Mouse (Mus musculus): Measurements from ENCODE around the gene Ephb1. TPM values are rescaled to one million over a fixed set of nuclear protein-coding genes. Genes with fewer than 3 reads are reported as not detected.

Gene Ephb1
- total and polyA plus RNA-seq, 2 experiments from 2014 or later: 34.9 to 48.6 TPM

DNA sequence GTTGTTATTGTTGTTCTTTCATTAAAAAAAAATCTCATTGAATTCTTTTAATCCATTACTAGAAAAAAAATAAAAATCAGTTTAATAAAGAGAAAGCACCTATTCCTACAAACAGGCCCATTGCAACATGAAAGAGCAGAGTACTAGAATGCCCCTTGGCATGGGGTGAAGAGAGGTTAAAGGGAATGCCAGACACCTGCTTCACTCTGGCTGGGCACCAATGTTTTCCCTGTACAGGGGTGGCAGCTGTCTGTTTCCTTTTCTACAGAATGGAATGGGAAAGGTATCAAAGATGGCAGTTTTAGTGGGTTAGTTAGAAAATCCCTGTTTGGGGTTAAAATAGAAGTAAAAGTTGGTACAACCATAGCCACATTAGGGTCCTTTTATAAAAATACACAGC, 224.0 kb downstream of the Ephb1 start:
- ATAC-seq (no peak), DNase-seq (no peak)
- no peak for TF ChIP-seq CTCF (IDR thresholded peaks at IDR 0.05; ENCODE audit: low read depth)
- Histone ChIP-seq H3K4me1 (ENCODE audit: insufficient read depth) (no peaks in the 10 kb centered on the region), H3K4me3 (ENCODE audit: low read depth, low read length) (no peak overlapping the region), H3K27me3 (ENCODE audit: insufficient read depth, low read length) (no peaks in the 10 kb centered on the region), H3K36me3 (ENCODE audit: insufficient read depth) (no peaks in the 10 kb centered on the region), H3K9ac (no peak overlapping the region), H3K27ac (ENCODE audit: low read depth, low read length) (no peak overlapping the region), H3K4me2 (ENCODE audit: low read depth) (no peak overlapping the region), H3K9me3 (ENCODE audit: low read length) (no peaks in the 10 kb centered on the region)

DNA sequence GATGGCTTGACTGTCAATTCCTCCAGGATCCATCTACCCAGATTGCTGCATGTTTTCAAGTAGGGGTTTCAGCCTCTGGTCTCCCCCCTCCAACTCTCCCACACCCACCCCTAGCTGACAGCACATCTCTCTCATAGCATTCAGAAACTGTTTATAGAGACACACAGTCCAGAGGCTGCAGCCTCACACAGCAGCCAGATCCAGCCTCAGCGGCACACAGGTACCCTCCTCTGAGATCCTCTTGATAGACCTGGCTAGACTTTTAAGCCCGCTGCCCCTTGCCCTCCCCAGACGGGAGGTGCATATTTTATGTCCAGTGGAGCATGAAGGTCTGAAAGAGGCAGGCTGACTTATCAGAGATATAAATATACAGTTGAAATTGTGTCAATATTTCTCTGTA, 228.0 kb downstream of the Ephb1 start:
- TF ChIP-seq CTCF (IDR thresholded peaks at IDR 0.05; ENCODE audit: low read depth): no peak
- H3K4me2 ChIP-seq (ENCODE audit: low read depth): no peak overlapping the region
- H3K27me3 ChIP-seq (ENCODE audit: insufficient read depth, low read length): no peaks in the 10 kb centered on the region
- H3K36me3 ChIP-seq (ENCODE audit: insufficient read depth): no peaks in the 10 kb centered on the region
- H3K4me1 ChIP-seq (ENCODE audit: insufficient read depth): no peaks in the 10 kb centered on the region
- no peak overlapping the region for H3K9ac ChIP-seq
- 57% methylated on average over 3 of the region's 3 CpGs for WGBS
- no peak overlapping the region for H3K4me3 ChIP-seq (ENCODE audit: low read depth, low read length)
- no peak overlapping the region for H3K27ac ChIP-seq (ENCODE audit: low read depth, low read length)
- no peak for DNase-seq
- H3K9me3 ChIP-seq (ENCODE audit: low read length): no peaks in the 10 kb centered on the region
- no peak for ATAC-seq

DNA sequence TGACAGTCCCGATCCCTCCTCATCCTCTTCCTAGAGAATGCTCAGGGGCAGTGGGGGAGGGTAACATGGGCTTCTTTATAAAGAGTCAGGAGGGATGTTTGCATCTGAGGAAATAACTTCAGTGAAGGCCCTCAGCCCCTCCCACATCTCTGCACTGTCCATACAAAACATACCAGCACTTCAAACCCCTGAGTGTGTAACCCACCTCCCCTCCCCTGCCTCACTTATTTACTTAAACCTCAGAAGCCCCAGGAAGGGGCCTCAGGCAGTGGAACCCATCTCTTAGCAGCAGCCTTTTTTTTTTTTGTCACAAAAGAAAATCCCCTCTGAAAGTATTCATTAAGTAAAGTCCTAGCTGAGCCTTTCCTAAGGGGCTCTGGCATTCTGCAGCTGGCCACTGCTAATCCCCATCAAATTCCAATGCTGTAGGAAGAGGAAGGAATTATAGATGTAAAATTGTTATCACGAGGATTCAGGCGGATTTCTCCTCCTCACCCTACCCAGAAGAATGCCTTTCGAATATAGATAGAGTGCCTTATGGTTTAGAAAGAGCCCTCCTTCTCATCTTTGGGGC, 231.5 kb downstream of the Ephb1 start:
- WGBS: 14% methylated on average over 4 of the region's 4 CpGs
- no peak for TF ChIP-seq CTCF (IDR thresholded peaks at IDR 0.05; ENCODE audit: low read depth)
- Histone ChIP-seq H3K27ac (ENCODE audit: low read depth, low read length) (no peak overlapping the region), H3K4me1 (ENCODE audit: insufficient read depth) (no peaks in the 10 kb centered on the region), H3K27me3 (ENCODE audit: insufficient read depth, low read length) (no peaks in the 10 kb centered on the region), H3K9me3 (ENCODE audit: low read length) (no peaks in the 10 kb centered on the region), H3K36me3 (ENCODE audit: insufficient read depth) (no peaks in the 10 kb centered on the region), H3K4me2 (ENCODE audit: low read depth) (no peak overlapping the region), H3K4me3 (ENCODE audit: low read depth, low read length) (no peak overlapping the region), H3K9ac (no peak overlapping the region)
- DNase-seq (no peak), ATAC-seq (no peak)

DNA sequence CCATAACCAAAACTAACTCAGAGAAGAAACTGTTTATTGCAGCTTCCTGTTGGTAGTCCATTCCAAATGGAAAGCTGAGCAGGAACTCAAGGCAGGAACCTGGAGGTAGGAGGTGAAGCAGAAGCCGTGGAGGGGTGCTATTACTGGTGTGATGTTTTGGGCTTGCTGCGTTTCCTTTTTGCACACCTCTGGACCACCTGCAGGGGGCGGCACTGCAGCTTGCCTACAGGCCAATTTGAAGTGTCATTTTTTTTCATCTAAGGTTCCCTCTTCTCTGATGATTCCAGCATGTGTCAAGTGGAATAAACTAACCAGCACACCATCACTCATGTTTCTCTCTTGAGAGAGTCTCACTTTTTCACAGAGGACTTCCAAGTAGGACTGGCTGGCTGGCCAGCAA, 235.1 kb downstream of the Ephb1 start:
- TF ChIP-seq CTCF (IDR thresholded peaks at IDR 0.05; ENCODE audit: low read depth): 0 out of 2 replicates have a peak, but pooled peaks have one; percentile 8
- H3K27me3 ChIP-seq (ENCODE audit: insufficient read depth, low read length): no peaks in the 10 kb centered on the region
- ATAC-seq (no peak), DNase-seq (no peak)
- no peak overlapping the region for H3K4me2 ChIP-seq (ENCODE audit: low read depth)
- H3K4me1 ChIP-seq (ENCODE audit: insufficient read depth): no peaks in the 10 kb centered on the region
- no peak overlapping the region for H3K9ac ChIP-seq
- no peaks in the 10 kb centered on the region for H3K36me3 ChIP-seq (ENCODE audit: insufficient read depth)
- 95% methylated on average over 3 of the region's 3 CpGs for WGBS
- no peak overlapping the region for H3K4me3 ChIP-seq (ENCODE audit: low read depth, low read length)
- H3K9me3 ChIP-seq (ENCODE audit: low read length): no peaks in the 10 kb centered on the region
- no peak overlapping the region for H3K27ac ChIP-seq (ENCODE audit: low read depth, low read length)

DNA sequence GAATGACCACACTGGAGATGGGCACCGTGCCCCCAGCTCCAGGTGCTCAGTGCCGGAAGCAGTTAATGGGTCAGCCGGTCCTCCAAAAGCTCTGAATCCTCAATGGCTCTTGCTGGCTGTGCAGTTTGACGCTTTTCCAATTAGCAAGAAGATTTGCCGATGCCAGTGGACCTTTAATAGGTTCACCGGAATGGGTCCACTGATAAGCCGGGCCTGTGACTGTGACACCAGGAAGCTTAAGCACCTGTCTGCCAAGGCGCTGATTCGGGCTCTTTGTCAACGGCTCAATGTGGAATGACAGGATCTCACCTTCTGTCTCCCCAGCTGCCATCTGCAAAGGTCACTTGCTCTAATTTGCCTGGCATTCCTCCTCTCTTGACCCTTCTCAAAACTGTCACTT, 239.2 kb downstream of the Ephb1 start:
- no peak overlapping the region for H3K4me3 ChIP-seq (ENCODE audit: low read depth, low read length)
- ATAC-seq: no peak
- no peak overlapping the region for H3K4me2 ChIP-seq (ENCODE audit: low read depth)
- no peaks in the 10 kb centered on the region for H3K27me3 ChIP-seq (ENCODE audit: insufficient read depth, low read length)
- no peak for DNase-seq
- H3K4me1 ChIP-seq (ENCODE audit: insufficient read depth): no peaks in the 10 kb centered on the region
- no peak overlapping the region for H3K9ac ChIP-seq
- TF ChIP-seq CTCF (IDR thresholded peaks at IDR 0.05; ENCODE audit: low read depth): no peak
- H3K9me3 ChIP-seq (ENCODE audit: low read length): no peaks in the 10 kb centered on the region
- H3K27ac ChIP-seq (ENCODE audit: low read depth, low read length): no peak overlapping the region
- no peaks in the 10 kb centered on the region for H3K36me3 ChIP-seq (ENCODE audit: insufficient read depth)
- 81% methylated on average over 10 of the region's 10 CpGs for WGBS

DNA sequence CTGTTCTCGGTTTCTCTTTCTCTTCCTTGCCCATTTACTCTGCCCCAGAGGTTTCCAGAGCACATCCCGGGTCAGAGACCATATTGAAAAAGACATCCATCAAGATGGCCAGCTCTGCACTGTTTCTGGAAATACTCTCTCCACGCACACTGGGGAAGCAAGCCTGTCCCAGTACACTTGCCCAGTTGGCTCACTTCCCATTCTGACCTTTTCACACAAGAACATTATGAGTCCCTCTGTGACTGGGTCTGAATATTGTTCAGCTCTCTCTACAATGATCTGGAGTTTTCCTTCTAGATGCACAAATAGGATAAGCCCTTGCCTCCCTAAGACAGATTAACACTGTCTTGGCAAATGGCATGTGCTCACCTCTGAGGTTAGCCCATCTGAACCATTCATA, 243.0 kb downstream of the Ephb1 start:
- no peaks in the 10 kb centered on the region; the same call in 1 of the 2 replicates for H3K4me1 ChIP-seq (ENCODE audit: insufficient read depth)
- no peaks in the 10 kb centered on the region for H3K9me3 ChIP-seq (ENCODE audit: low read length)
- H3K27ac ChIP-seq (ENCODE audit: low read depth, low read length): no peak overlapping the region
- ATAC-seq (no peak), DNase-seq (no peak)
- H3K36me3 ChIP-seq (ENCODE audit: insufficient read depth): no peaks in the 10 kb centered on the region
- H3K4me3 ChIP-seq (ENCODE audit: low read depth, low read length): no peak overlapping the region
- 75% methylated on average over 3 of the region's 3 CpGs for WGBS
- H3K4me2 ChIP-seq (ENCODE audit: low read depth): no peak overlapping the region
- H3K9ac ChIP-seq: no peak overlapping the region
- no peaks in the 10 kb centered on the region for H3K27me3 ChIP-seq (ENCODE audit: insufficient read depth, low read length)
- TF ChIP-seq CTCF (IDR thresholded peaks at IDR 0.05; ENCODE audit: low read depth): no peak

DNA sequence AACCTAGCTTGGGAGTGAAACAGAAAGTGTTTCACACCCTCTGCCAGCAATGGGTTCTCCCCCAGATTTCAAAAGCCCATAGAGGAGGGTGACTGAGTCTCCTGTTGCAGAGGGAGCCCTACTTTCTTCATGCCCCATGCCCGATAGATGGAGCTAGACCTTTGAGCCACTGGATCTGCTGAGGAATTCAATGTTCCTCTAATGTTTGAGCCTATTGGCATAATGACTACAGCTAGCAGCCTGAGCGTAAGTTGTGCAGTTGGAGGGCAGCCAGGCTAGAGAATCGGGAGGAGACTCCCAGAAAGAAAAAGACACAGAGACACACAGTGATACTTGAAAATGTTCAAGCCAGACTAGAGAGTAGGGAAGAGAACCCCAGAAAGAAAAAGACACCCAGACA, 246.5 kb downstream of the Ephb1 start:
- Histone ChIP-seq H3K27ac (ENCODE audit: low read depth, low read length) (no peak overlapping the region), H3K9ac (no peak overlapping the region), H3K27me3 (ENCODE audit: insufficient read depth, low read length) (no peaks in the 10 kb centered on the region), H3K4me2 (ENCODE audit: low read depth) (no peak overlapping the region), H3K4me1 (ENCODE audit: insufficient read depth) (no peaks in the 10 kb centered on the region; the same call in 1 of the 2 replicates), H3K4me3 (ENCODE audit: low read depth, low read length) (no peak overlapping the region), H3K9me3 (ENCODE audit: low read length) (no peaks in the 10 kb centered on the region), H3K36me3 (ENCODE audit: insufficient read depth) (no peaks in the 10 kb centered on the region)
- peak; percentile 61 for DNase-seq
- ATAC-seq: no peak
- peak; percentile 38 for TF ChIP-seq CTCF (IDR thresholded peaks at IDR 0.05; ENCODE audit: low read depth)
- WGBS: 26% methylated on average over 3 of the region's 3 CpGs
